Mouse (Mus musculus) myocyte (in vitro differentiated cells): Measurements from ENCODE around the gene Dtnb.

ENCODE experiments used
- E2F4 ChIP-seq: IDR thresholded peaks from one replicate; pipeline ENCODE4 v1.6.1; 2011; ENCODE audit warnings: mild to moderate bottlenecking, control low read depth, moderate library complexity; ENCODE audit not compliant: insufficient read depth
- POLR2A ChIP-seq: IDR thresholded peaks from one replicate; pipeline ENCODE4 v1.6.1; 2011; ENCODE audit warnings: low read depth, mild to moderate bottlenecking, control low read depth, moderate library complexity; ENCODE audit not compliant: insufficient read length
- USF1 ChIP-seq: IDR thresholded peaks from one replicate; pipeline ENCODE4 v1.6.1; 2011; ENCODE audit warnings: low read depth, mild to moderate bottlenecking, control low read depth, moderate library complexity

- TF ChIP-seq E2F4 (no peak), POLR2A (no peak), USF1 (no peak)
Measured at GRCm38 (mm10) chr12:3615041-3615440, 42.9 kb downstream of the Dtnb start.
